8 mouse cellular contexts compared by ENCODE assay signal in the genomic region with DNA sequence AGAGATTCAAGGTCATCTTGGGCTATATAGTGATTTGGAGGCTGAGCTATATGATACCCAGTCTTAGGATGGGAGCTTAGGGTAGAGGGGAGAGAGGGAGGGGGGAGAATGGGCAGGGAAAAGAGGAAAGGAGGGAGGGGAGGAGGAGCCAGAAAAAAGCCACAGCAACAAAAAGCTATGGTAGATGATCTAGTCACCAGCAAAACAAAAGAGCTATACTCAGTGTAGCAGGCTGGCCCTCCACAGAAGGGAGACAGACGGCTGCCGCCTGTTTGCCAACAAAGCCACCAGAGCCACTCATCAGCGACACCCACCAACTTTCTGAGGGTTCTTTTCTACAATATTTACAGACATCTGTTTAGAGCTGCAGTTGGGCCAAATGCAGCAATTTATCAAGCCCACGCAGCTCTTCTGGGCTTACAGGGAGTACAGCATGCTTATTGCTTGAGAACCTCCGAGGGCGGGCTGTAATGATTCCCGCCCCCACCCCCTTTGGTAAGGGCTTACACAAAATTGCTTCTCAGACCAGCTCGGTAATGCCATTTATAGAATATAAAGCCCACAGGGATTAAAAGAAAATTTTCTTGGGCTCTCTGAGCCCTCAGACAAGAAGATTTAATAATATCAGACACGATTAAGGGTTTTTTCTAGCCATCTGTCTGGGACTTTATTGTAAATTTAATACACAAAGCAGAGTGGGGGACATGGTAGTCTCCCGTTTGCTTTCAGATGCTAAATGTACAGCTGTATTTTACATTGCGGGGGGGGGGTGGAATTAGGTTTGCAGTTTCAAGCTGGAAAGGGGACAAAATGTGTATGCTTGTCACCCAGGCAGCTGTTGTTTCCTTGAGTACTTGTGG.
DNase-seq lines count a peak whose midpoint lies in the region; ATAC-seq lines count a peak whose summit lies in the region.

No protein-coding gene starts in this region.

- DNase-seq in neural tube, embryonic 11.5 days (ENCODE audit: low spot score) = peak; percentile 36
- no peak for DNase-seq in neural tube, embryonic 10.5 days (ENCODE audit: extremely low spot score, low spot score)
- peak; percentile 54 to 65 for DNase-seq in frontal cortex, postnatal 14 days (ENCODE audit: low spot score in 2 of 2)
- DNase-seq in left cerebral cortex, postnatal 10 days (ENCODE audit: extremely low spot score in 1 of 2, low spot score in 2 of 2) = peak; percentile 56 to 74
- DNase-seq in right cerebral cortex, adult 18-20 months = peak; percentile 78
- DNase-seq in kidney, adult 8-10 months = no peak
- no peak for DNase-seq in urinary bladder, postnatal 14 days (ENCODE audit: low spot score)
- DNase-seq in gastrocnemius, adult 18-20 months (ENCODE audit: low spot score) = no peak

- H3K4me1 ChIP-seq in neural tube, embryonic 11.5 days (ENCODE audit: control insufficient read depth, insufficient read depth, low read length) = peaks cover 6% of the 10 kb centered on the region; the same call in 1 of the 2 replicates

- intact Hi-C loops in left cerebral cortex, postnatal 10 days (cut with DNase I) = no loop called here

- WGBS in neural tube, embryonic 11.5 days = 56% methylated on average over 11 of the region's 11 CpGs

- H3K4me2 ChIP-seq in neural tube, embryonic 11.5 days (ENCODE audit: low read depth) = no peak overlapping the region

- ATAC-seq in neural tube, embryonic 11.5 days (ENCODE audit: insufficient read depth, low FRiP score, low TSS enrichment) = peak; percentile 58

- no peak overlapping the region for H3K4me3 ChIP-seq in neural tube, embryonic 11.5 days (ENCODE audit: low read depth, low read length)

- H3K9ac ChIP-seq in neural tube, embryonic 11.5 days (ENCODE audit: low read length) = peak overlapping the region; percentile 26; the same call in 1 of the 2 replicates

- H3K36me3 ChIP-seq in neural tube, embryonic 11.5 days (ENCODE audit: control insufficient read depth, insufficient read depth, low read length) = no peaks in the 10 kb centered on the region

- no peaks in the 10 kb centered on the region for H3K9me3 ChIP-seq in neural tube, embryonic 11.5 days (ENCODE audit: control insufficient read depth, low read length)

- H3K27ac ChIP-seq in neural tube, embryonic 11.5 days (ENCODE audit: low read depth, low read length) = peak overlapping the region; percentile 53; the same call in 1 of the 2 replicates

- H3K27me3 ChIP-seq in neural tube, embryonic 11.5 days (ENCODE audit: control insufficient read depth, insufficient read depth, low read length) = no peaks in the 10 kb centered on the region

Comparison
In these comparisons a context has a peak if more than half of its experiments do, and no peak if none do; other contexts are left out.
1. DNase-seq: peak in neural tube, embryonic 11.5 days (single experiment), frontal cortex, postnatal 14 days (2 of 2), left cerebral cortex, postnatal 10 days (2 of 2) and right cerebral cortex, adult 18-20 months (single experiment); none in neural tube, embryonic 10.5 days (single experiment), kidney, adult 8-10 months (0 of 2), urinary bladder, postnatal 14 days (single experiment) and gastrocnemius, adult 18-20 months (single experiment).